8 mouse cellular contexts compared by ENCODE assay signal in genomic region chr1:55161895-55162294, GRCm38 (mm10). TPM values are rescaled to one million over a fixed set of nuclear protein-coding genes. Genes with fewer than 3 reads are reported as not detected.
DNase-seq lines count a peak whose midpoint lies in the region; ATAC-seq and TF ChIP-seq lines count a peak whose summit lies in the region.
"Had no signal": no experiment of that assay in that cellular context is flagged by ENCODE, and none has a peak within 500 bp of the region (broad histone marks: within the 10 kb centered on the region; RNA-seq: fewer than 3 reads in every experiment).

No protein-coding gene starts in this region.

- DNase-seq in lung, adult 2 months, result no peak
- DNase-seq in lung, postnatal 25 days (ENCODE audit: low spot score), result no peak
- peak; percentile 35 for DNase-seq in adipocyte (ENCODE audit: low spot score)
- peak; percentile 26 for DNase-seq in lung, postnatal 14 days
- no peak for DNase-seq in right cerebral cortex, postnatal 4 days
- DNase-seq in heart, postnatal 10 days, result no peak

- WGBS in lung, adult 2 months, result 74% methylated on average over 7 of the region's 7 CpGs

- no peak for TF ChIP-seq POLR2A in lung, adult 2 months (IDR thresholded peaks at IDR 0.05; ENCODE audit: borderline replicate concordance, extremely low read depth, low read depth, low read length)

- H3K4me1 ChIP-seq in lung, adult 2 months (ENCODE audit: control insufficient read depth, insufficient read depth, low read length), result no peaks in the 10 kb centered on the region

- intact Hi-C loops in heart, postnatal 10 days (cut with DNase I), result no loop called here

- ATAC-seq in erythroid progenitor cell, adult 5-6 weeks (replicated peaks; ENCODE audit: low FRiP score, poor library complexity, severe bottlenecking), result peak; percentile 48; the same call in 1 of the 2 replicates

- no peak overlapping the region for H3K4me3 ChIP-seq in lung, adult 2 months (replicated peaks; ENCODE audit: extremely low read depth, low read depth, low read length)
- H3K4me3 ChIP-seq: myocyte had no signal

- TF ChIP-seq CTCF in lung, adult 2 months (IDR thresholded peaks at IDR 0.05; ENCODE audit: insufficient read depth, low read length), result peak; percentile 40; the same call in 1 of the 2 replicates

RNA-seq across cellular contexts. Expression of gene Mob4, which starts 30.9 kb away (rescaled TPM):
- polyA plus RNA-seq in lung, adult 2 months (2012; rRNA removed), result 7.0 and 11.1 TPM in 2 replicates
- 31.9 and 42.2 TPM in 2 replicates for total RNA-seq in erythroid progenitor cell, adult 5-6 weeks (2015; ENCODE audit: low replicate concordance)
- 46.0 and 70.0 TPM in 2 replicates for total RNA-seq in erythroid progenitor cell, adult 5-6 weeks (2017; ENCODE audit: low replicate concordance)
- total RNA-seq in heart, postnatal 10 days (2021), result 10 to 100 TPM; 43.2 to 46.2 TPM

Comparison
In these comparisons a context has a peak if more than half of its experiments do, and no peak if none do; other contexts are left out.
1. DNase-seq: peak in adipocyte (single experiment) and lung, postnatal 14 days (single experiment); none in lung, adult 2 months (single experiment), lung, postnatal 25 days (single experiment), right cerebral cortex, postnatal 4 days (single experiment) and heart, postnatal 10 days (0 of 2).